Mouse (Mus musculus) macrophage (primary cell): ENCODE data around the gene Runx3. TPM values are rescaled to one million over a fixed set of nuclear protein-coding genes. Genes with fewer than 3 reads are reported as not detected.

Experiments used
- H3K27ac ChIP-seq: fragments of 350-480 bp; formaldehyde crosslinking; 2 replicates; pipeline ENCODE4 v1.9.0; 2021
- H3K36me3 ChIP-seq: fragments of 350-480 bp; formaldehyde crosslinking; 2 replicates; pipeline ENCODE4 v1.9.0; 2021; ENCODE audit errors: inconsistent target
- H3K4me3 ChIP-seq: fragments of 350-480 bp; formaldehyde crosslinking; 2 replicates; pipeline ENCODE4 v1.9.0; 2021; ENCODE audit errors: inconsistent target
- H3K79me2 ChIP-seq: fragments of 350-480 bp; formaldehyde crosslinking; 2 replicates; pipeline ENCODE4 v1.9.0; 2021; ENCODE audit errors: inconsistent target
- WGBS: methylation state at CpG from one replicate; pipeline ENCODE4 v1.1.7; 2026; ENCODE audit warnings: inconsistent platforms; ENCODE audit not compliant: missing documents; 5-methylcytosine and 5-hydroxymethylcytosine counted together
- polyA plus RNA-seq: library from polyadenylated mRNA; stranded (reverse); fragments of 250-400 nt; gene quantifications from 3 replicates; pipeline ENCODE4 v1.2.4, GENCODE M21; 2018; ENCODE audit warnings: inconsistent platforms

Gene Runx3
- polyA plus RNA-seq, 1 experiment from 2014 or later: 1.3 TPM

DNA sequence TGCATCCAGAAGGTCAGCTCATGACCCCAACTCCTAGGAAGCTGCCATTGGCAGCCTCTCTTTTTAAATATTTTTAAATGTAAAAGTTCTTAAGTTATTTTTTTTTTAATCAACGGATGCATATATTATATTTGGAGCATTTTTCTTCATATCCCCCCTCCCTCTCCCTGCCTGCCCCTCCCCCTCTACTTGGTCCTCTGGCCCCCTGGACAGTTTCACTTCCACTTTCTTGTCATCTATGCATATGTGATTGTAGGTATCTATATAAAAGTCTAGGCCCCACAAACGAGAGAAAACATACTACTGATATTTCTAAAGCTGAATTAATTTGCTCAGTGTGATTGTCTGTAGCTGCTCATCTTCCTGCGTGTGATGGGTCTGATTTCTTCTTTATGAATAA is 4.7 kb downstream of the Runx3 start:
- H3K79me2 ChIP-seq: no peaks in the 10 kb centered on the region
- 71% methylated on average over 1 of the region's 3 CpGs for WGBS
- H3K36me3 ChIP-seq: no peaks in the 10 kb centered on the region
- no peak overlapping the region for H3K27ac ChIP-seq
- H3K4me3 ChIP-seq: no peak overlapping the region

- H3K36me3 ChIP-seq: no peaks in the 10 kb centered on the region
- no peak overlapping the region for H3K27ac ChIP-seq
- H3K79me2 ChIP-seq: no peaks in the 10 kb centered on the region
- no peak overlapping the region for H3K4me3 ChIP-seq
- 85% methylated on average over 5 of the region's 5 CpGs for WGBS
Measured at GRCm38 (mm10) chr4:135126385-135126784, 5.9 kb downstream of the Runx3 start.

- H3K79me2 ChIP-seq: no peaks in the 10 kb centered on the region
- H3K36me3 ChIP-seq: no peaks in the 10 kb centered on the region
- H3K27ac ChIP-seq: no peak overlapping the region
- WGBS: 7% methylated on average over 22 of the region's 22 CpGs
- H3K4me3 ChIP-seq: no peak overlapping the region
Measured at GRCm38 (mm10) chr4:135128841-135129520, 8.5 kb downstream of the Runx3 start.

DNA sequence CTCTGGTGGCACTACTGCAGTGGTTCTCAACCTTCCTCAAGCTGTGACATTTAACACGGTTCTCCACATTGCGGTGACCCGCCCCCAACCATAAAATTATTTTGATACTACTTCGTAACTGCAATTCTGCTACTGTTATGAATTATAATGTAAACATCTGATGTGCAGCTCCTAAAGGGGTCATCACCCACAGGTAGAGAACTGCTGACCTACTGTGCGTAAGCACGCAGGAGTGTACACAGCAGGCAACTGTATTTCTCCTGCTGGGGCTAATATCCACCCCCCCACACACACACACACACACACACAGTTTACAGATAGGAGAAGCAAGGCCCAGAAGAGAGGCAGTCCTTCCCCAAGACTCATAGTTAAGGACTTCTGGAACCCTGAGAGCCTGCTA is 9.7 kb downstream of the Runx3 start:
- H3K4me3 ChIP-seq: no peak overlapping the region
- no peaks in the 10 kb centered on the region for H3K79me2 ChIP-seq
- H3K27ac ChIP-seq: no peak overlapping the region
- WGBS: 62% methylated on average over 3 of the region's 6 CpGs
- no peaks in the 10 kb centered on the region for H3K36me3 ChIP-seq

DNA sequence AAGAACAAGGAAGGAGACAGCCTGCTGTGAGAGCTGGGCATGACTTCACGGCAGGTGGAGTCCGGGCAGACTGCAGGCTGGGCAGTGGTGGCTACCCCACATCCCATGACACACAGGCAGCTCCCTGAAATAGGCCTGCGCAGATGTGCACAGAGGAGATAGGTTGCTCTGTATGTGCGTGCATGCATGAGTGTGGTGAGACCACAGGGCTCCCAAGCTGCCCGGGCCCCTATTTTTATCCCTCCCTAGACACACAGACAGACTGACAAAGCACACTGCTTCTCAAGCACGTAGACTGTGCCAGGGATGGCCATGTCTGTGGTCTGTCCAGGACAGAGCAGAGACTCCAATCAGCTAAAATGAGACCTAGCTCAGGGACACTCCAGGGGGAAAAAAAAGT is 10.7 kb downstream of the Runx3 start:
- Histone ChIP-seq H3K4me3 (no peak overlapping the region), H3K36me3 (no peaks in the 10 kb centered on the region), H3K79me2 (no peaks in the 10 kb centered on the region), H3K27ac (no peak overlapping the region)
- WGBS: 89% methylated on average over 6 of the region's 6 CpGs

GRCm38 (mm10) chr4:135132797-135133196 is 12.3 kb downstream of the Runx3 start:
- WGBS: 91% methylated on average over 10 of the region's 12 CpGs
- Histone ChIP-seq H3K27ac (no peak overlapping the region), H3K36me3 (no peaks in the 10 kb centered on the region)

DNA sequence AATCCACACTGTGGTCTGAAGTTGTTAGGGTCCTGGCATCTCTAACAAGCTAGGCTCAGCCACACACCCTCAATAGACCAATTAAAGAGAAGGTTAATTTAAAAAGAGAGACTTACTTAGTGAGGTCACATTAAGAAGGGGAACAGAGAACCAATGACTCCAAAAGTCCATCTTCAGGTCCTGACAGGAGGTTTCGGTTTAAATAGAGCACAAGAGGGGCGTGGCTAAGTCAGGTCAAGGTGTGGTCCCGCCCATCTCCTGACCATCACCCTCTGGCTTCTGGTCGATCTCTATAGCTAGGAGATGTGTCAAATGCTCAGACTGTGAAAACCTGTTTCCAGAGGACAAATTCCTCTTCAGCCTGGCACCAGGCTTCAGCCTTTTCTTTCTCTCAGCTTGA is 13.3 kb downstream of the Runx3 start:
- Histone ChIP-seq H3K79me2 (no peaks in the 10 kb centered on the region), H3K27ac (no peak overlapping the region), H3K36me3 (no peaks in the 10 kb centered on the region), H3K4me3 (no peak overlapping the region)
- WGBS: 78% methylated on average over 4 of the region's 4 CpGs

More at GRCm38 (mm10) chr4:135132797-135133196, 12.3 kb downstream of the Runx3 start:
- Histone ChIP-seq H3K4me3 (no peak overlapping the region), H3K79me2 (no peaks in the 10 kb centered on the region)

DNA sequence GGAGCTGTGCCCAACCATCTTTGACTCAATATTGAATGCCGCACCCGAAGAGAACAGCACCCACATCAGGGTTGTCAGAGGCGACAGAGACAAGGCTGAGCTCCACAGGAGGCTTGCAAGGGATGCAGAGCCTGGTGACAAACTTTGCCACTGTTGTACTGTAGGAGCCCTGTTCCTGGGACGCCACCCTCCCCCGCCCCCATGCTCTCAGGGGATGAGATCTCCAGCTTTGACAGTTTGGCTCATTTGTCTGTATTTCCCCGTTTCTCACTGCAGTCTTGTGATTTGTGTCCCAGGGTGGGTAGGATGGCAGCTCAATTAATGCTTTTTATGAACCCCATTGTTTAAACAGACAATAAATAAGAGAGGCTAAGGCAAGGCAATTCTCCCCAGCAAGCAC is 14.9 kb downstream of the Runx3 start:
- H3K79me2 ChIP-seq: no peaks in the 10 kb centered on the region
- H3K36me3 ChIP-seq: no peaks in the 10 kb centered on the region
- 87% methylated on average over 6 of the region's 6 CpGs for WGBS
- H3K27ac ChIP-seq: no peak overlapping the region
- H3K4me3 ChIP-seq: no peak overlapping the region

DNA sequence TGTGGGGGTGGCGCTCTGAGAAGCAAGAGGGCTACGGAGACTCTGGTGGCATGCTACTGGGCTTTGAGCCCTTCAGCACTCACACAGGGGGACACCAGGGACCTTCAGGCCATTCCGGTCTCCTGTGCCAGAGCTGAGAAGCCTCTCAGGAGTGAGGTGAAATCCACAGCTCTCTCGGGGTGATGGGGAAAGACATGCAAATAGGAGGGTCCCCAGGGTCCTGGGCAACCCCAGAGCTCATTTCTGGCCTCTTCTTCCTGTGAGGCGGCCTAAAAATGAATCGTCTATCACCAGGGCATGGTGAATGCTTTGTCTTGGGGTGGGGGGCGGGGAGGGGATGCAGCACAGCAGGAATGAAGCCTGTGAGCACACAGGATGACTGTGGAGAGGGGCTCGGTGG is 15.8 kb downstream of the Runx3 start:
- 87% methylated on average over 8 of the region's 8 CpGs for WGBS
- no peak overlapping the region for H3K4me3 ChIP-seq

DNA sequence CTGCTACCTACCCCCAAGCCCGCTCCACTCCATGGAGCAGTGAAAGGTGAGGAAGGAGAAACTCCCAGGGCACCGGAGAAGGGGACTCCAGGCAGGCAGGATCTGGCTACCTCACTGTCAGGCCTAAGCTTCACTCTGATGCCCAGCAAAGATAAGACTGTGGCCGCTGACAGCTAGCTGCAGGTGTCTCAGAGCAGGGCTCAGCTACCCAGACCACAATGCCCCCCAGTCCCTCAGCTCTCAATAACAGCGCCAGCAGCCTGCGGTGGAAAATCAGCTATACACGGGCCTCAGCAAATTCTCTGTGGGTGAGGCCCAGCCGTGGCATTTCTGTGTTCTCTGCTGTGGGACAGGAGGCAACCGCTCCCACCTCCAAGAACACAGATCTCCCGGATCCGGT is 16.2 kb downstream of the Runx3 start:
- no peak overlapping the region for H3K4me3 ChIP-seq
- no peak overlapping the region for H3K27ac ChIP-seq
- no peaks in the 10 kb centered on the region for H3K36me3 ChIP-seq
- 78% methylated on average over 10 of the region's 10 CpGs for WGBS
- H3K79me2 ChIP-seq: no peaks in the 10 kb centered on the region

More for the DNA sequence above, 15.8 kb downstream of the Runx3 start:
- H3K79me2 ChIP-seq: no peaks in the 10 kb centered on the region
- no peak overlapping the region for H3K27ac ChIP-seq
- no peaks in the 10 kb centered on the region for H3K36me3 ChIP-seq

GRCm38 (mm10) chr4:135140647-135141515 is 20.4 kb downstream of the Runx3 start:
- WGBS: 9% methylated on average over 25 of the region's 25 CpGs
- Histone ChIP-seq H3K36me3 (no peaks in the 10 kb centered on the region), H3K4me3 (no peak overlapping the region), H3K27ac (no peak overlapping the region), H3K79me2 (no peaks in the 10 kb centered on the region)

DNA sequence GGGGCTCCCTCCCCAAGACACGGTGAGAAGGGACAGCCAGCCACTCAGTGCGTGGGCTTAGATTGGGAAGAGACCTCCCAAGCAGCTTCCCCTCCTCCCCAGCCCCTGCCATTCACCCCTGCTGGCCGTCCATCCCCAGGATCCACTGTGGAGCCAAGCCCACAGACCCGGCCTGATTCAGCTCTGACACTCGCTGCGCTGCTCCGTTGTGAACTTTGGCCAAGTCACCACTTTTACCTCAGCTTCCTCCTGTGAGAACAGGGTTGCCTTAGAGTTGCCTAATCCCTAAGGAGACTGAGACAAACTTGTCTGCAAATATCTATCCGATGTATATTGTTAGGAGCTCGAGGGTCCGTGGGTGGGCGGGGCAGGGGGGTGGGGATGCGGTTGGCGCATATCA is 21.3 kb downstream of the Runx3 start:
- Histone ChIP-seq H3K27ac (no peak overlapping the region), H3K4me3 (no peak overlapping the region), H3K79me2 (no peaks in the 10 kb centered on the region), H3K36me3 (no peaks in the 10 kb centered on the region)
- WGBS: 10% methylated on average over 13 of the region's 13 CpGs

GRCm38 (mm10) chr4:135146734-135147133 is 26.3 kb downstream of the Runx3 start:
- Histone ChIP-seq H3K27ac (no peak overlapping the region), H3K79me2 (no peaks in the 10 kb centered on the region), H3K4me3 (no peak overlapping the region), H3K36me3 (no peaks in the 10 kb centered on the region)
- WGBS: 96% methylated on average over 15 of the region's 15 CpGs

GRCm38 (mm10) chr4:135148660-135149059 is 28.2 kb downstream of the Runx3 start:
- H3K27ac ChIP-seq: no peak overlapping the region
- H3K79me2 ChIP-seq: no peaks in the 10 kb centered on the region
- 54% methylated on average over 7 of the region's 7 CpGs for WGBS
- H3K36me3 ChIP-seq: no peaks in the 10 kb centered on the region
- H3K4me3 ChIP-seq: no peak overlapping the region
